Mouse (Mus musculus): Measurements from ENCODE around the gene Sik2. TPM values are rescaled to one million over a fixed set of nuclear protein-coding genes. Genes with fewer than 3 reads are reported as not detected.
A peak's percentile ranks its signal among the peaks of the same experiment; 100 is the strongest.

Gene Sik2
- polyA plus RNA-seq, 1 experiment from 2014 or later = 10.4 TPM

DNA sequence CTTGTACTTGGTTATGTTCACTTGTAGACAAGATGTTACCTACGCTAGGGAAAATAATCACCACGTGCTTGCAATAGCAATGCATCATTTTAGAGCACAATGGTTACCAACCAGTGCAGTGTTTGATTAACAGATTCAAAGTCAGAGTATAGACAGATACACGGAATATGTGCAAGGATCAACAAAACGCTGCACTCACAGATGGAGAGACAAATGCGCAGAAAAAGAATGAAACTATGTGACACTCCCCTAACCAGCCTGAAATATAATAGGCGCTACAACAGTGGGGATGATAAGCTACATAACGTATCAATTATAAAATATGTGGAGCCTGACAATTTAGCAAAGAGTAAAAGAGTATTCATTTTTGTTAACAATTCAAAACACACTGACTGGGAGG, 34.2 kb downstream of the Sik2 start:
- Histone ChIP-seq H3K9me3 (ENCODE audit: low read length) (no peaks in the 10 kb centered on the region), H3K4me3 (ENCODE audit: low read depth, low read length) (no peak overlapping the region), H3K4me1 (ENCODE audit: insufficient read depth, low read depth, low read length) (peaks cover 3% of the 10 kb centered on the region; the same call in 1 of the 2 replicates), H3K9ac (replicated peaks; ENCODE audit: low read depth) (no peak overlapping the region), H3K36me3 (ENCODE audit: insufficient read depth, low read length) (no peaks in the 10 kb centered on the region), H3K27ac (ENCODE audit: low read length) (no peak overlapping the region), H3K4me2 (replicated peaks; ENCODE audit: low read depth, low read length) (no peak overlapping the region), H3K27me3 (replicated peaks; ENCODE audit: insufficient read depth, low read length) (no peaks in the 10 kb centered on the region)
- WGBS = 84% methylated on average over 7 of the region's 7 CpGs
- DNase-seq (ENCODE audit: low spot score) (no peak), ATAC-seq (no peak)
- no peak for TF ChIP-seq EP300 (IDR thresholded peaks at IDR 0.05)
- TF ChIP-seq CTCF (IDR thresholded peaks at IDR 0.05) = no peak

DNA sequence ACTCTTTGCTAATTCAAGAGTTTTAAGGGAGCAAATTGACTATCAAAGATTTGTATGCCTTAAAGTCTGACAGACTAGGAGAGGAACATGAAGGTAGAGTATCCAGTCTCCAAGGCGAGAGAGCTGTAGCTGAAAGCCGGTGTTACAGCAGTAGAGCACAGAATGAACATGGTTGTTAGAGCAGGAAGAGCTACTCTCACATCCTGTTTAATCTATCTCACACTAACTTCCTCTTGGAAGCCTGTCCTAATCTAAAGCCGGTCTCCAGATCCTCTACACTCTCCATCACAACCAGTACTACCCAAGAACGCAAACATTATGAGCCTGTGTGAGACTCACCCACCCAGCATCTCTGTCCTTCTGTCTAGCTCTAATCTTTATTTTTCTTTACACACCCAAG, 38.5 kb downstream of the Sik2 start:
- no peak overlapping the region for H3K9ac ChIP-seq (replicated peaks; ENCODE audit: low read depth)
- TF ChIP-seq EP300 (IDR thresholded peaks at IDR 0.05) = peak; percentile 13; the same call in 1 of the 2 replicates
- TF ChIP-seq CTCF (IDR thresholded peaks at IDR 0.05) = no peak
- H3K36me3 ChIP-seq (ENCODE audit: insufficient read depth, low read length) = no peaks in the 10 kb centered on the region
- ATAC-seq = no peak
- WGBS = 45% methylated on average over 4 of the region's 4 CpGs
- H3K27ac ChIP-seq (ENCODE audit: low read length) = no peak overlapping the region
- DNase-seq (ENCODE audit: low spot score) = peak; percentile 12
- H3K4me2 ChIP-seq (replicated peaks; ENCODE audit: low read depth, low read length) = no peak overlapping the region
- peaks cover 3% of the 10 kb centered on the region; the same call in 1 of the 2 replicates for H3K4me1 ChIP-seq (ENCODE audit: insufficient read depth, low read depth, low read length)
- H3K9me3 ChIP-seq (ENCODE audit: low read length) = no peaks in the 10 kb centered on the region
- no peak overlapping the region for H3K4me3 ChIP-seq (ENCODE audit: low read depth, low read length)
- no peaks in the 10 kb centered on the region for H3K27me3 ChIP-seq (replicated peaks; ENCODE audit: insufficient read depth, low read length)

DNA sequence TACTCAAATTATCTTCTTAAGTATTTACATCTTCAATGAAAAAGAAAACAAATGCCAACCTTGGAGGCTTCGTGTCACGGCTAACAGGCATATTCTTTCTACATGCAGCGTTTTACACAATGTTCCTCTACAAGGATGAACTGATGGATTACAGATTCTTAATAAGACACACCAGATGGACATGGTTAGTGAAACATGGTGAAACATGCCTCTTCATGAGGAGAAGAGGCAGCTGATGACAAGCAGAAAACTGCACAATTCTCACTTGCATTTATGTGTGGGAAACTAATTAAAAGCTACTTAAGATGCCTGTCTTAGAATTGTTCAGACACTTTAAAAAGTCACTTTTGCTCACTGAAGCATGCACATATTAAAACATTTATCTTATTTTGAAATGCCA, 39.6 kb downstream of the Sik2 start:
- Histone ChIP-seq H3K27ac (ENCODE audit: low read length) (no peak overlapping the region), H3K36me3 (ENCODE audit: insufficient read depth, low read length) (no peaks in the 10 kb centered on the region), H3K4me3 (ENCODE audit: low read depth, low read length) (no peak overlapping the region), H3K9ac (replicated peaks; ENCODE audit: low read depth) (no peak overlapping the region), H3K4me1 (ENCODE audit: insufficient read depth, low read depth, low read length) (peaks cover 6% of the 10 kb centered on the region), H3K27me3 (replicated peaks; ENCODE audit: insufficient read depth, low read length) (no peaks in the 10 kb centered on the region), H3K4me2 (replicated peaks; ENCODE audit: low read depth, low read length) (no peak overlapping the region), H3K9me3 (ENCODE audit: low read length) (no peaks in the 10 kb centered on the region)
- DNase-seq (ENCODE audit: low spot score) (no peak), ATAC-seq (no peak)
- TF ChIP-seq CTCF (IDR thresholded peaks at IDR 0.05) (no peak), EP300 (IDR thresholded peaks at IDR 0.05) (no peak)
- WGBS = 87% methylated on average over 3 of the region's 3 CpGs

DNA sequence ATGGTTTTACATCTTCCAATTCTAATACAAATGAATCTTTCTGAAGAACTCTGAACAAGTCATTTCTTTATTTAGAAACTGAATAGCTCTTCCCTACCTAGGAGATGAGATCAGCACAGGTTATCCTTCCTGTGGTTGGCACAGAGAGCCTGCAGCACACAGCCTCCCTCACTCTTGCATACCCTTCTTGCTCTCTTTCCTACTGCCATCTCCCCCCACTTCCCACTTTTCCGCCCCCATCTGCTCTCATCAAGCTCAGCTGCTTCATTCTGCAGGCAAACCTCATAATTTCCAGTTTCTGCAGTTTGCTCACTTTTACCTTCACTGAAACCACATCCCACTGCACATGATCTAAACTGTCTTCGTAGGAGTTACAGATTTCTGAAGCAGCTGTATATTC, 42.6 kb downstream of the Sik2 start:
- no peak for DNase-seq (ENCODE audit: low spot score)
- no peak for ATAC-seq
- Histone ChIP-seq H3K36me3 (ENCODE audit: insufficient read depth, low read length) (no peaks in the 10 kb centered on the region), H3K4me3 (ENCODE audit: low read depth, low read length) (no peak overlapping the region), H3K9ac (replicated peaks; ENCODE audit: low read depth) (no peak overlapping the region), H3K4me1 (ENCODE audit: insufficient read depth, low read depth, low read length) (peaks cover 6% of the 10 kb centered on the region), H3K27ac (ENCODE audit: low read length) (no peak overlapping the region), H3K27me3 (replicated peaks; ENCODE audit: insufficient read depth, low read length) (no peaks in the 10 kb centered on the region), H3K4me2 (replicated peaks; ENCODE audit: low read depth, low read length) (no peak overlapping the region), H3K9me3 (ENCODE audit: low read length) (no peaks in the 10 kb centered on the region)
- TF ChIP-seq EP300 (IDR thresholded peaks at IDR 0.05) (no peak), CTCF (IDR thresholded peaks at IDR 0.05) (no peak)
- 76% methylated on average over 2 of the region's 2 CpGs for WGBS

DNA sequence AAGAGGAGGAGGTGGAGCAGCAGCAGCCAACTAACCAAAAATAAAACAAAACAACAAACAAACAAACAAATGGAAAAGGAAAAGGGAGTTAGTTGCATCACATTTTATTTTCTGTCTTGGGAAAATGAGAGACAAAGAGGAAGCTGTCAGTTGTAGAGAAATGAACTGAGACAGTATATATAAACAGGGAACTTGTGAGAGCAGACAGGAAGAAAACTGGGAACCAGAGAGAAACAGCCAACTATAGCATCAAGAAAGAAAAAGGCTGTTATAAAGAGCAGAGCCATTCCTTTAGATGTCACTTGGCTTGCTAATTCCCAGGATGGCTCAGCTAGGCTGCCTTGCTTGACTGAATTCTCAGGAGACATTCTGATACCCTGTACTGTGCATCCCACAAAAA, 43.5 kb downstream of the Sik2 start:
- peaks cover 6% of the 10 kb centered on the region for H3K4me1 ChIP-seq (ENCODE audit: insufficient read depth, low read depth, low read length)
- ATAC-seq (no peak), DNase-seq (ENCODE audit: low spot score) (no peak)
- no peaks in the 10 kb centered on the region for H3K9me3 ChIP-seq (ENCODE audit: low read length)
- no peaks in the 10 kb centered on the region for H3K27me3 ChIP-seq (replicated peaks; ENCODE audit: insufficient read depth, low read length)
- H3K27ac ChIP-seq (ENCODE audit: low read length) = no peak overlapping the region
- H3K9ac ChIP-seq (replicated peaks; ENCODE audit: low read depth) = no peak overlapping the region
- H3K4me2 ChIP-seq (replicated peaks; ENCODE audit: low read depth, low read length) = no peak overlapping the region
- no peak overlapping the region for H3K4me3 ChIP-seq (ENCODE audit: low read depth, low read length)
- no peaks in the 10 kb centered on the region for H3K36me3 ChIP-seq (ENCODE audit: insufficient read depth, low read length)
- TF ChIP-seq CTCF (IDR thresholded peaks at IDR 0.05) = no peak

DNA sequence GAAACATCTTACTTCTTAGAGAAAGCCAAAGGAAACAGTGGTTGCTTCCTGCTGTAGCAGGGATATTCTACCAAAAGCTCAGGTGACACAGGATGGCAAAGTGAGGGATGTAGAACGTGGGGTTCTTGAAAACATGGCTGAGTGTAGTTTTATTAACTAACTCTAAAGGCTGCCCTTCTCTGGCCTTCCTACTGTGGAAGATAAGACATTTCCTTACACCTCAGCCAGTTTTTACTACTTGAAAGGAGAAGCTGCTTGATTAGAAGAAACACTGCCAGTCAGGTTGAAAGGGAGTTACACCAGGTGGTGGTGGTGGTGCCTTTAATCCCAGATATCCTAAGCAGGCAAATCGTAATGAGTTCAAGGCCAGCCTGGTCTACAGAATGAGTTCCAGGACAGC, 44.0 kb downstream of the Sik2 start:
- Histone ChIP-seq H3K9ac (replicated peaks; ENCODE audit: low read depth) (no peak overlapping the region), H3K9me3 (ENCODE audit: low read length) (no peaks in the 10 kb centered on the region), H3K27me3 (replicated peaks; ENCODE audit: insufficient read depth, low read length) (no peaks in the 10 kb centered on the region), H3K4me3 (ENCODE audit: low read depth, low read length) (no peak overlapping the region), H3K4me2 (replicated peaks; ENCODE audit: low read depth, low read length) (no peak overlapping the region), H3K4me1 (ENCODE audit: insufficient read depth, low read depth, low read length) (peaks cover 4% of the 10 kb centered on the region), H3K27ac (ENCODE audit: low read length) (no peak overlapping the region), H3K36me3 (ENCODE audit: insufficient read depth, low read length) (no peaks in the 10 kb centered on the region)
- TF ChIP-seq CTCF (IDR thresholded peaks at IDR 0.05) = no peak
- no peak for TF ChIP-seq EP300 (IDR thresholded peaks at IDR 0.05)
- DNase-seq (ENCODE audit: low spot score) (no peak), ATAC-seq (no peak)
- 56% methylated on average over 2 of the region's 2 CpGs for WGBS

DNA sequence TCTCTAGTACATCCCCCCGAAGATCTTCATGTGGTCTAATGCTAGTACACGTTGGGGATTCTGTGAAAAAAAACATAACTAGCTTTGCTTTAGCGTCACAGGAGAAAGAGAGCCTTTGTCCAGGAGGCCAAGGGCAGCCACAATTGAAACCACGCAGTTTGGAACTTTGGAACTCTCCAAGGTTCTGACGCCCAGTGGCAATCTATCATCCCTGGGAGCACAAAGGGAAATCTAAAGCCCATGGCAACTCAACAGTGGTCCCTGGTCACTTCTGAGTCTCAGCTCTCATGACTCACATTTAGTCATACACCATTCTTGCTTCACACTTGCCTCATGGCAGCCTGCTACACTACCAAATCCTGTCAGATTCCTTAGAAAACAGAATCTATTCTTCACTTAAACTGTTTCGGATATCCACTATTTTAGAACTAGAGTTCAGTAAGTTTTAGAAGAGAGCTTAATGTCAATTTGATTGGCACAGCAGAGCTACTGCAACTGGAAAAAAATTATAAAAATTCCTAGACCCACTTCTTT, 50.9 kb downstream of the Sik2 start:
- 48% methylated on average over 6 of the region's 6 CpGs for WGBS
- Histone ChIP-seq H3K4me2 (replicated peaks; ENCODE audit: low read depth, low read length) (no peak overlapping the region), H3K27me3 (replicated peaks; ENCODE audit: insufficient read depth, low read length) (no peaks in the 10 kb centered on the region), H3K9ac (replicated peaks; ENCODE audit: low read depth) (no peak overlapping the region), H3K4me3 (ENCODE audit: low read depth, low read length) (no peak overlapping the region), H3K9me3 (ENCODE audit: low read length) (no peaks in the 10 kb centered on the region), H3K27ac (ENCODE audit: low read length) (no peak overlapping the region), H3K36me3 (ENCODE audit: insufficient read depth, low read length) (no peaks in the 10 kb centered on the region), H3K4me1 (ENCODE audit: insufficient read depth, low read depth, low read length) (no peaks in the 10 kb centered on the region)
- ATAC-seq (no peak), DNase-seq (ENCODE audit: low spot score) (peak; percentile 9)
- TF ChIP-seq CTCF (IDR thresholded peaks at IDR 0.05) (no peak), EP300 (IDR thresholded peaks at IDR 0.05) (no peak)

Data from lung, postnatal 0 days (tissue).